Mouse (Mus musculus) liver, postnatal 0 days (tissue): ENCODE data around the gene Gm20388.

Experiments
- CTCF ChIP-seq: sonication (generic); IDR thresholded peaks from 2 replicates; pipeline ENCODE4 v1.5.1; 2016; ENCODE audit warnings: antibody characterized with exemption, low read depth
- EP300 ChIP-seq: IDR thresholded peaks from 2 replicates; pipeline ENCODE4 v1.6.1; 2016; ENCODE audit warnings: antibody characterized with exemption, low read depth, mild to moderate bottlenecking

DNA sequence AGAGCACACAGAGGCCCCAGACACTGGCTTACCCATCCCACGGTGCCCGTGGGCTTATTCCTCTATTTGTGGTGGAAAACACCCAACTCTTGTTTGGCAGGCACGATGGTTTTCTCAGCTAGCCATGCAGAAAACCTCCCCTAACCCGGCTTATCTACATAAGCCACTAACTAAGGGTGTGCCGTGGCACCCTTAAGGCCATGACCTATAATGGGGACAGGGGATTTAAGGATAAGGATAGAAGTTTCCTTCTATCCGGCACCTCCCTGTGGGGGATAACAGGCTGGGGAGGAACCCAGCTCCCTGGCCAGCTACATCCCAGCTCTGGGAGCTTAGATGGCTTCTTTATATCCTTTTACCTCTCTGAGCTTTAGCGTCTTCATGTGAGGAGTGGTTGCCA, 109.7 kb downstream of the Gm20388 start:
- no peak for TF ChIP-seq CTCF
- no peak for TF ChIP-seq EP300
